28 mouse cellular contexts compared by ENCODE assay signal in the genomic region with DNA sequence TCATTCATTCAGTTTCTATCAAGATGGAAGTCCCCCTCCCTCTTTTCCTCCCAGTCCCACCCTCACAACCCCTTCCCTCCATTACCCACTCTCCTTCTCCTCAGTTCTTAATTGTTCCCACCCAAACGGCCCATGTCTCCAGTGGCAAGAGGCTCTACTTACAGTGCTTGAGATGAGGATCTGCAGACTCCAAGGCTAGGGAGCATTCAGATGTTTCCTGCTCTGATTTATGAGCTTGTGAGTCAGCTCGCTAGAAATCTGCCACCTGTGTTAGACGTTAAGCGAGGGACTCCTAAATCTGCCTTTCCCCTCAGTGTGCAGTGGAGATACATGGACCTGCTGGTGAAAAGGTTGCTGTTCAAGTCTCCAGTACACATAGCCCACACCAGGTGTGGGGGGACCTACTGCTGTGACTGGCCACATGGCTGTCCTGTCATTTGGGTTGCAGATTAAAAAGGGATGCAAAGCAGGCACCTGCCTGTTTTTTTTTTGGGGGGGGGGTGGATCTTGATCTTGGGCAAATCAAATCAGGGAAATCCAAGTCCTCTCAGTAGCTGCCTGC. TPM values are rescaled to one million over a fixed set of nuclear protein-coding genes. Genes with fewer than 3 reads are reported as not detected.
DNase-seq lines count a peak whose midpoint lies in the region; ATAC-seq and TF ChIP-seq lines count a peak whose summit lies in the region.
"Had no signal": no experiment of that assay in that cellular context is flagged by ENCODE, and none has a peak within 500 bp of the region (broad histone marks: within the 10 kb centered on the region; RNA-seq: fewer than 3 reads in every experiment).

No protein-coding gene starts in this region.

- WGBS in heart, embryonic 10.5 days = 81% methylated on average over 4 of the region's 4 CpGs
- WGBS in kidney, postnatal 0 days = 13% methylated on average over 4 of the region's 4 CpGs
- WGBS in kidney, adult 2 months = 21% methylated on average over 4 of the region's 4 CpGs
- 43% methylated on average over 4 of the region's 4 CpGs for WGBS in cerebellum, adult 2 months
- WGBS in limb, embryonic 13.5 days = 16% methylated on average over 4 of the region's 4 CpGs

- no peaks in the 10 kb centered on the region for H3K27me3 ChIP-seq in heart, embryonic 10.5 days (ENCODE audit: insufficient read depth, poor library complexity, severe bottlenecking)
- no peaks in the 10 kb centered on the region for H3K27me3 ChIP-seq in kidney, postnatal 0 days (ENCODE audit: insufficient read depth, low read length)
- H3K27me3 ChIP-seq in kidney, adult 2 months (replicated peaks; ENCODE audit: control insufficient read depth, insufficient read depth, low read length) = no peaks in the 10 kb centered on the region; the same call in 1 of the 2 replicates
- no peaks in the 10 kb centered on the region for H3K27me3 ChIP-seq in cerebellum, adult 2 months (ENCODE audit: control insufficient read depth, insufficient read depth, low read length)
- no peaks in the 10 kb centered on the region for H3K27me3 ChIP-seq in limb, embryonic 13.5 days
- H3K27me3 ChIP-seq: CH12.LX; hindbrain, embryonic 13.5 days; liver, embryonic 12.5 days; midbrain, embryonic 13.5 days; Patski had no signal

- H3K4me3 ChIP-seq in heart, embryonic 10.5 days = no peak overlapping the region
- no peak overlapping the region for H3K4me3 ChIP-seq in kidney, postnatal 0 days (replicated peaks; ENCODE audit: low read depth, low read length)
- H3K4me3 ChIP-seq in kidney, adult 2 months (ENCODE audit: insufficient read depth, low read depth, low read length) = no peak overlapping the region
- H3K4me3 ChIP-seq in cerebellum, adult 2 months (replicated peaks; ENCODE audit: insufficient read depth, low read depth, low read length) = no peak overlapping the region
- H3K4me3 ChIP-seq in limb, embryonic 13.5 days = no peak overlapping the region
- H3K4me3 ChIP-seq: embryonic facial prominence, embryonic 12.5 days; heart, adult 2 months; hindbrain, embryonic 13.5 days; layer of hippocampus, adult 2 months; liver, embryonic 12.5 days; midbrain, embryonic 13.5 days had no signal

- no peak overlapping the region for H3K4me2 ChIP-seq in kidney, postnatal 0 days (ENCODE audit: low read length)
- H3K4me2 ChIP-seq in limb, embryonic 13.5 days (replicated peaks) = no peak overlapping the region
- H3K4me2 ChIP-seq: embryonic facial prominence, embryonic 12.5 days; hindbrain, embryonic 13.5 days; liver, embryonic 12.5 days; midbrain, embryonic 13.5 days had no signal

- no peaks in the 10 kb centered on the region for H3K4me1 ChIP-seq in heart, embryonic 10.5 days
- no peaks in the 10 kb centered on the region for H3K4me1 ChIP-seq in kidney, postnatal 0 days (replicated peaks; ENCODE audit: insufficient read depth, low read length)
- no peaks in the 10 kb centered on the region for H3K4me1 ChIP-seq in kidney, adult 2 months (ENCODE audit: control insufficient read depth, insufficient read depth, low read length)
- H3K4me1 ChIP-seq in cerebellum, adult 2 months (ENCODE audit: control insufficient read depth, insufficient read depth, low read length) = peaks cover 16% of the 10 kb centered on the region
- H3K4me1 ChIP-seq in limb, embryonic 13.5 days = 0 out of 2 replicates have a peak, but pooled peaks cover 6% of the 10 kb centered on the region
- H3K4me1 ChIP-seq: embryonic facial prominence, embryonic 12.5 days; liver, embryonic 12.5 days had no signal

- H3K9me3 ChIP-seq in heart, embryonic 10.5 days = no peaks in the 10 kb centered on the region
- H3K9me3 ChIP-seq in kidney, postnatal 0 days (replicated peaks; ENCODE audit: low read length) = no peaks in the 10 kb centered on the region
- H3K9me3 ChIP-seq in limb, embryonic 13.5 days = no peaks in the 10 kb centered on the region
- H3K9me3 ChIP-seq: embryonic facial prominence, embryonic 12.5 days; G1E; hindbrain, embryonic 13.5 days; liver, embryonic 12.5 days; midbrain, embryonic 13.5 days had no signal

- no peak for TF ChIP-seq CTCF in kidney, postnatal 0 days (IDR thresholded peaks at IDR 0.05; ENCODE audit: low read depth)
- TF ChIP-seq CTCF in kidney, adult 2 months (conservative IDR thresholded peaks at IDR 0.05; ENCODE audit: insufficient read depth, insufficient read length, low read depth, low read length) = no peak
- TF ChIP-seq CTCF in cerebellum, adult 2 months (IDR thresholded peaks at IDR 0.05; ENCODE audit: borderline replicate concordance, insufficient read depth, low read depth, low read length) = no peak

- no peaks in the 10 kb centered on the region for H3K36me3 ChIP-seq in heart, embryonic 10.5 days
- no peaks in the 10 kb centered on the region for H3K36me3 ChIP-seq in kidney, postnatal 0 days (ENCODE audit: insufficient read depth, low read length)
- H3K36me3 ChIP-seq in kidney, adult 2 months (ENCODE audit: control insufficient read depth, insufficient read depth, low read length) = no peaks in the 10 kb centered on the region
- H3K36me3 ChIP-seq in limb, embryonic 13.5 days = peaks cover 30% of the 10 kb centered on the region
- H3K36me3 ChIP-seq: embryonic facial prominence, embryonic 12.5 days; G1E; liver, embryonic 12.5 days; midbrain, embryonic 13.5 days had no signal

- peak; percentile 68 for DNase-seq in heart, adult 11 months
- no peak for DNase-seq in heart, embryonic 10.5 days (ENCODE audit: low spot score)
- DNase-seq in kidney, postnatal 0 days (ENCODE audit: low spot score) = peak; percentile 64
- DNase-seq in kidney, adult 2 months = no peak
- DNase-seq in cerebellum, adult 2 months = peak; percentile 41 to 57
- no peak for DNase-seq in right cerebral cortex, adult 2 months (ENCODE audit: low spot score in 2 of 2)
- no peak for DNase-seq in T-cell, adult 2 months (ENCODE audit: low spot score)
- DNase-seq: adrenal gland, adult 2 months; B cell, adult 2 months; forebrain, postnatal 0 days; gastrocnemius, postnatal 25 days; heart, adult 2 months; kidney, postnatal 10 days; lung, adult 18-20 months; lung, postnatal 10 days; retina, postnatal 1 day; right cerebral cortex, postnatal 4 days; thymus, postnatal 36 days had no signal

- TF ChIP-seq POLR2A in kidney, adult 2 months (IDR thresholded peaks at IDR 0.05; ENCODE audit: low read depth, low read length) = no peak
- TF ChIP-seq POLR2A in cerebellum, adult 2 months (IDR thresholded peaks at IDR 0.05; ENCODE audit: borderline replicate concordance, insufficient read depth, low read length) = no peak

- H3K27ac ChIP-seq in heart, embryonic 10.5 days = no peak overlapping the region
- no peak overlapping the region for H3K27ac ChIP-seq in kidney, postnatal 0 days
- H3K27ac ChIP-seq in kidney, adult 2 months (ENCODE audit: insufficient read depth, low read depth, low read length) = no peak overlapping the region
- no peak overlapping the region for H3K27ac ChIP-seq in cerebellum, adult 2 months (ENCODE audit: insufficient read depth, low read length)
- no peak overlapping the region for H3K27ac ChIP-seq in limb, embryonic 13.5 days
- H3K27ac ChIP-seq: embryonic facial prominence, embryonic 12.5 days; heart, adult 2 months; hindbrain, embryonic 13.5 days; layer of hippocampus, adult 2 months; liver, embryonic 12.5 days; midbrain, embryonic 13.5 days had no signal

- ATAC-seq in kidney, postnatal 0 days (replicated peaks; ENCODE audit: low FRiP score, low read depth) = no peak
- 0 out of 2 replicates have a peak, but pooled peaks have one; percentile 40 for ATAC-seq in limb, embryonic 13.5 days (ENCODE audit: low FRiP score, low read depth)
- ATAC-seq: forebrain, postnatal 0 days; inflammation-experienced regulatory T-cells, adult 6 months; liver, embryonic 12.5 days; midbrain, embryonic 13.5 days; Patski had no signal

- no peak overlapping the region for H3K9ac ChIP-seq in kidney, postnatal 0 days (ENCODE audit: low read depth, low read length)
- H3K9ac ChIP-seq in limb, embryonic 13.5 days = no peak overlapping the region
- H3K9ac ChIP-seq: embryonic facial prominence, embryonic 12.5 days; forebrain, postnatal 0 days; hindbrain, embryonic 13.5 days; liver, embryonic 12.5 days; midbrain, embryonic 13.5 days had no signal

RNA-seq across cellular contexts. Expression of a gene that starts 21.2 kb away (rescaled TPM):
- polyA plus RNA-seq in heart, embryonic 10.5 days (2016; fragmentation: Nextera tagmentation; extraction: Ambion mirVana) = 7.6 and 17.9 TPM in 2 replicates
- 18.5 and 19.6 TPM in 2 replicates for polyA plus RNA-seq in kidney, postnatal 0 days (2015; fragmentation: Nextera tagmentation; extraction: Ambion mirVana)
- 11.9 and 12.2 TPM in 2 replicates for polyA plus RNA-seq in kidney, adult 2 months (2012; rRNA removed)
- 24.9 and 26.2 TPM in 2 replicates for polyA plus RNA-seq in cerebellum, adult 2 months (2012; rRNA removed)
- 103 and 126 TPM in 2 replicates for polyA plus RNA-seq in limb, embryonic 13.5 days (2015; fragmentation: Nextera tagmentation; extraction: Ambion mirVana)
- polyA plus RNA-seq: G1E had no signal

Comparison
In these comparisons a context has a peak if more than half of its experiments do, and no peak if none do; other contexts are left out.
1. DNase-seq: peak in heart, adult 11 months (single experiment), kidney, postnatal 0 days (single experiment) and cerebellum, adult 2 months (2 of 2); none in heart, embryonic 10.5 days (single experiment), kidney, adult 2 months (single experiment), right cerebral cortex, adult 2 months (0 of 2) and T-cell, adult 2 months (single experiment).